Mouse (Mus musculus) lung, postnatal 0 days (tissue): ENCODE measurements around the gene Col12a1.

Experiments used
- CTCF ChIP-seq: IDR thresholded peaks from 2 replicates; pipeline ENCODE4 v1.5.1; 2016; ENCODE audit warnings: antibody characterized with exemption, mild to moderate bottlenecking
- EP300 ChIP-seq: IDR thresholded peaks from 2 replicates; pipeline ENCODE4 v1.6.1; 2016; ENCODE audit warnings: antibody characterized with exemption, mild to moderate bottlenecking, control low read depth

- no peak for TF ChIP-seq CTCF
- no peak for TF ChIP-seq EP300
Observed at GRCm38 (mm10) chr9:79603448-79603847, 115.2 kb downstream of the Col12a1 start.
